Mouse (Mus musculus): Measurements from ENCODE around the gene Ralgapa2. TPM values are rescaled to one million over a fixed set of nuclear protein-coding genes. Genes with fewer than 3 reads are reported as not detected.
"Not testable (repeated sequence)": the region's sequence is repeated elsewhere in the genome, so short reads cannot be mapped to it uniquely, and the experiment has no call there.

The Ralgapa2 gene
- total RNA-seq, 2 experiments from 2014 or later = 7.0 to 8.2 TPM

DNA sequence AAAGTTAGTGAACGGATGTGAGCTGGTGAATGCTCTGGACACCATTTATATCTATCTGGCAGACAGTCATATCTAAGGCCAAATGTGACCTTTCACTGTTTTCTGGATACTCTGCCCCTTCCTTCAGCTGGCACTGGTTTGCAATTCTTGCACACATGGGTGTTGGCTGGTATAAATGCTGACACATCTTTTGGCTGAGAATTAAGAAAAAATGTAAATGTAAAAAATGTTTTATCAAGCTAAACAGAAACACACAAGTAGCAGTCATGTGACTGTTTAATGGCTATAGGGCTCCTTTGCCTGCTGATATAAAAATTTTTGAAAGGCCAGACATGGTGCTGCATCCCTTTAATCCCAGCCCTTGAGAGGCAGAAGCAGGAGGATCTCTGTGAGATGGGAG is 13.0 kb downstream of the Ralgapa2 start:
- DNase-seq (ENCODE audit: low spot score in 2 of 2) = no peak

DNA sequence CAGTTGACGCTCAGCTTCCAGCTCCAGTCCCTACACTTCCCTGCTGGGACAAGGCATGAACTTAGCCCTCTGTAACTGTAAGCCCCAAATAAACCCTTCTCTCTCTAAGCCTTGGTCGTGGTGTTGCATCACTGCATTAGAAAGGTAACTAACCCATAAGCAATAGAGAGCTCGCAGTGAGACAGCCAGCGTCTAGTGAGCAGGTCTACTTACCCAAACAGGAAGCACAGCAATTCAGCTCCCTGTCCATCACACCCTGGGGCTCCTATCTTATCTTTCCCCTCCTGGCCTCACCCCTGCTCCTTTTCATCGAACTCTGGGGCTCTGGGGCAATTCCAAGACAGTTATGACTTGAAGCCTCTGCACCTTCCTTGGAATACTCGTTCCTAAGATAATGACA is 13.8 kb downstream of the Ralgapa2 start:
- DNase-seq (ENCODE audit: low spot score in 2 of 2) = no peak

DNA sequence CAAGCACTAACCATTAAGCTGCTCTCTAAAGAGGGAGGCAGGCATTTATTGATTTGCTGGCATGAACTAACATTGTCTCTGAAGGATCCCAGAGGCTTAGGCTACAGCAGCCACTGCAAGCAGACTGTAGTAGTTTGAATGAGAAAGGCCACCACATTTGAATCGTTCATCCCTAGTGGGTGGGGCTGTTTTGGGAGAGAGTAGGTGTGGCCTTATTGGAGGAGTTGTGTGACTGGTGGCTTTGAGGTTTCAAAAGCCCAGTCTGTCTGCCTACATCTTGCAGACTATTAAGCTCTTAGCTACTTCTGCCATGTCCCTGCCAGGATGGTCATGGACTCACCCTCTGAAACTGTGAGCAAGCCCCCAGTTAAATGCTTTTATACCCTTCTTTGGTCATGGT is 15.1 kb downstream of the Ralgapa2 start:
- DNase-seq (ENCODE audit: low spot score in 2 of 2) = no peak

DNA sequence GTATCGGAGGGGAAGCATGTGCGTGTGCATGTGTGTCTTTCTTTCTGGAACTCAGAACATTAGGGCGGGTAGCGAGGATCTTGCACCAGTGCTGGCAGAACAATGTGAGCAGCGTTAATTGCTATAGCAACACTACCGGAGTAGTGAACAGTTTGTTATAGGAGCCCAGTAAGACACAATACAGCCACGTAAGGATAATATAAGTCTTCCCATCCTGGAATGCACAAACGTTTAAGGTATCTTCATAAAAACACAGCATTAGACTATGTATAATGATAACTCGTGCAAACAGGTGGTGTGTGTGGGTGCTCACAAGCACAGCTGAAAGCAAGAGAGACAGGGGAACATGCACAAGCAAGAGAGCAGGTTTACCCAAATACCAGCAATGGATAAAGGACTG is 16.4 kb downstream of the Ralgapa2 start:
- no peak for DNase-seq (ENCODE audit: low spot score in 2 of 2)

DNA sequence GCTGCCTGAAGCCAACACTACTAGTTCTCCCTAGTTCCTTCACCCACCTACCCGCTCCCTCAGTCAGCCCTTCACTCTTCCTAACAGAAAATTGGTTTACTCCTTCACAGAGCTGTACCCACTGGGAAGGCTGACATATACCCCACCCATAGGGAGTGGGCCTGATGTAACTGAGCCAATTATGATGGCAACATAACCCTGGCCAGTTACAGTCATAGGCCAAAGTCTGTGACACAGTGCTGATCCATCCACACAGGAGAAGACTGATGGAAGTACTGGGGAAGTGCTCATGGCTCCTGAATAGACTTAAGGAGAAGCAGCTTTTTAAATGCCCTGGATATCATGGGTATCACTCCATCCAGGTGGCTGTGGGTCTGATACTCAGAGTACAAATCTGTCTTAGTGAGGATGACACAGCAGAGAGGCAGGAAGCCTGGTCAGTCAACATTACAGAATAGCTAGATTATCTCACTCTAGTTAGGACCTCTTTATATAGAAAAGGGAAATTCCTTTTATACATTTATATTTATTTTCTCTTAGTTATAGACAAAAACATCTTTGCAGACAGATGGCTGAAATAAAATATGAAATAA is 18.7 kb downstream of the Ralgapa2 start:
- DNase-seq (ENCODE audit: low spot score in 2 of 2) = no peak

DNA sequence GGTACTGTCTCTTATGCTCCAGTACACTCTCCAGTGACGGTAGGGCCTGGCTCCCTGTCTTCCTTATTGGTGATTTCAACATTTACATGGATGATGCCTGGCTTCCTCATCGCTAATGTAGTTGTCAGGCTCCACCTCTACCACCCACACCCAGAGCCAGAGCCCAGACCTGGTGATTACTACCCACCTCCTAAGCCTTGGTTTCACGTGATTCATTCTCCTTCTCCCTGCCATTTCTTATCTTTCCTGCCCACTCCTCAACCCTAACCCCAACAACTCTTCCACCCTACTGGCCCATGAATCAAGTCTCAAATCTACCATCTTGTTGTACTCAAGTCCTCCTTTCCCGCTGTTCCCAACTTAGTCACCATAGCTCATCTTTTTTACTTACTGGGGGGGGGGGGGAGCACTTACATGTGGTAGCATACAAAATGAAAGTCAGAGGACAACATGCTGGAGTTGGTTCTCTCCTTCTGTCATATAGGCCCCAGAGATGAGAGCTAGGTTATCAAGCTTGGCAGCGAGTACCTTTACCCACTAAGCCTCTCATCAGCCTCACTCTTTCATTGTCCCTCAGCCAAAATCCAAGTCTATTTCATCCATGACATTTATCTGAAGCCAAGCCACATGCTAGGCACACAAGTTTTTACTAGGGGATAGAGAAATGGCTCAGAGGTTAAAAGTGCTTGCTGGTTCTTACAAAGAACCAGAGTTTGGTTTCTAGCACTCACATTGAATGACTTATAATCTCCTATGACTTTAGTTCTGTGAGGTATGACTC is 20.1 kb downstream of the Ralgapa2 start:
- no peak for DNase-seq (ENCODE audit: low spot score in 2 of 2)

DNA sequence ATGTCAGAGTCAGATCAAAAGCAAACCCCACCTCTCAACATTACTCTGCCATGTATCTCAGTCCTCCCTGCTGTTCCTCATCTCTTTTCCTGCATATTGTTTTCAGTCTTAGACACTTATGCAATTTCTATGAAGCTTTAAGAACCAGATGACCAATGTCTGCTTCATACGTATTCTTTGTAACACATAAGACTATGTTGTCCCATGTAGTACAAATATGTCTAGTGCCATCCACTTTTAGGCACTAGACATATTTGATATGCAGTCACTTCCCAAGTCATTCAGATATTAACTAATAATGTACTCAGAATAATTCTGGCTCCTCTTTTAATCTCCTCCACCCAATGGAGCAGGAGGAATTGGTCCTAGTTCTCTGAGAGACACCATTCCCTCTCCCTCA is 21.2 kb downstream of the Ralgapa2 start:
- DNase-seq (ENCODE audit: low spot score in 2 of 2) = no peak

DNA sequence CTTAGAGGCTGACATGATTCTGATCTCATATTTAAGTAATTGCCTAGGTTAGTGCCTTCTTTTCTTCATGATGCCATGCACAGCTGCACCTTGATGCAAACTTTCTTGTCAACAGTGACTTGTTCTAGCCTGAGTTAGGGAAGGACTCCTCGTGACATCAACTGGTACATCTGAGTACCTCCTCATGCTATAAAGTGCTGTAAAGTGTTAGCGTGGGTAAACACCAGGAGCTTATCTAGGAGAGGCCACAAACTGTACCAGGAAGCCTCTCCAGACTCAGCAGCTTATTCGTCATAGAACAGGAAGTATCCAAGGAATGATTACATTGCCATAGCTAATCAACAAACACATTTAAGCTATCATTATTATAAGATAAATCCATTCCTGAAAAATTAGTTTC is 23.9 kb downstream of the Ralgapa2 start:
- no peak for DNase-seq (ENCODE audit: low spot score in 2 of 2)

DNA sequence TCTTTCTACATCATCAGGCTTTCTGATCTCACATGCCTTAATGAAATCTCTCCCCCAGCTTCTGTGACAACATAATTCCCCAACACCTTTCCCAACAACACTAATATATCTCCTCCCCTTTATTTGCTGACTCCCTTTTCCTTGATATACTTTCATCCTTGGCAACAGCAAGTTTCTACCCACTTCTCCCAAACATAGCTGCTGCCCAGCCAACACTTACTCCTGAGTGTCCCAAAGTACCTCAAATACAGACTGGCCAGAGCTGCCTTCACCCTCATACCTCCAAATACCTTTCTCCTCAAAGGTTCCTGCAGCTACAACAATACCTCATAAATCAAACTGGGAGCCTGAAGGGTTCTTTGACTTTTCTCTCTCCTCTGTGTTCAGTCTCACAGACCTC is 29.3 kb downstream of the Ralgapa2 start:
- no peak for DNase-seq (ENCODE audit: low spot score in 2 of 2)

DNA sequence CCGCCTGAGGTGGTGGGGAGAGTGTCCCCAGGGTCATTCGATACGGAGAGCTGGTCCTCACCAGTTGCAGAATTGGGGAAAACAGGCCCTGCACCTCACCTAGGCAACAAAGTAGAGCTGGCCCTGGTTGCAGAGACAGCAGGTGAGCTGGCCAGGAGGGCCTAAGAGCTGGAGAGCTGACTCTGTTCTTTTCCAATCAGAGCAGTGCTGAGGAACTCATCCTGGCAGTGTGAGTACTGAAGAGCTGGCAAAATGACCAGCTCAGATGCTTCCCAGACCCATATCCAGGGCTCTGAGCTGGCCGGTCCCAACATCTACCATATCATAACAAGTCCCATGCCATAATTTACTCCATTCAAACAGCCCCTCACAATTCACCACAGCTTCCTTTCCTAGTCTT is 34.7 kb downstream of the Ralgapa2 start:
- no peak for DNase-seq (ENCODE audit: low spot score in 2 of 2)

DNA sequence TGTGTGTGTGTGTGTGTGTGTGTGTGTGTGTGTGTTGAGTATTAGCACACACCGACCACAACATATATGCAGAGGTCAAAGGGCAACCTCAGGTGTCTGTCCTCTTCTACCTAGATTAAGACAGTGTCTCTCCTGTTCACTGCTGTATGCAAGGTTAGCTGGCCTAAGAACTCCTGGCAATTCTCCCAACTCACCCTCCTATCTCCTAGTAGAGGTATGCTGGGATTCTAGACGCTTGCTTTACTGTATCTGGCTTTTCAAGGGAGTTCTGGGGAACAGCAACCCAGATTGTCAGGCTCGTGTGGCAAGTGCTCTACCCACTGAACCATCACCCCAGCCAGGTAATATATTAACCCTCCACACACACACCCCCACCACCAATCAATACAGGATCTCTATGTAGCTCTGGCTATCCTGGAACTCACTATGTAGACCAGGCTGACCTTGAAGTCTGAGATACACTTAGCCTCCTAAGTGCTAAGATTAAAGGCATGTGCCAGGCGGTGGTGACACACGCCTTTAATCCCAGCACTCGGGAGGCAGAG is 35.6 kb downstream of the Ralgapa2 start:
- no peak for DNase-seq (ENCODE audit: low spot score in 2 of 2)

DNA sequence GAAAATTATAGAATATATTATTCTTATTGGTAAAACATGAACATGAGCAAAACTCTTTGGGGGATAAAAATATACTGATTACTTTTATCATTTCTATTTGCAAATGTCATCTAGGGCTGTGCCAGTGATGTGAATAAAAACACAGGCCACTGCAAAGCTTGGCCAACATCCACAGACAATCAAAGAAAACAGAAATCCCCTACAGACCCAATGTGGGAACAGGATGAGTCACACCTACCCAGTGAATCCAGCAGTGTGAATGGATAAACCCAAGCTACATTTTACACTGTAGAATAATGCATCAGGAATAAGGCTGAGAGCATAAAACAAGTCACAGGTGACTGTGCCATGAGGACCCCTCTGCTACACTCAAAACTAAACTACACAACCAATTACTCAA is 36.1 kb downstream of the Ralgapa2 start:
- DNase-seq (ENCODE audit: low spot score in 2 of 2) = no peak

DNA sequence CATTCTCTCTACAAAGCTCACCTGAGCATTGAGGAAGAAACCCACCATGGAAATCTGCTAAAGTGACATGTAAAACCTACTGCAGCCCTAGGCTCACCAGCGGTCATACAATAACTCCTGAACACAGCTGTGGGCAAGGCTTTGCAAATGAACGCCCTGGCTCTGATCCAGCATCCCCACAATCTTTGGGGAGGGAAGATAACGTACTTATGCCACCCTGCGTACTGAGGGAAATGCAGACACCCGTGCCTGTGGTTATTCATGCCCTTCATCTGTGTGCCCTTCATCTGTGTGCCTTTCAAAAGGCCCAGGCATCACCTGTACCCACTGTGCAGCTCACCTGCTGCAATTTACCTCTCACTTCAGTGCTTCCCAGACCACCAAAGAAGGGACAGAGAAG is 41.2 kb downstream of the Ralgapa2 start:
- no peak for DNase-seq (ENCODE audit: low spot score in 2 of 2)

DNA sequence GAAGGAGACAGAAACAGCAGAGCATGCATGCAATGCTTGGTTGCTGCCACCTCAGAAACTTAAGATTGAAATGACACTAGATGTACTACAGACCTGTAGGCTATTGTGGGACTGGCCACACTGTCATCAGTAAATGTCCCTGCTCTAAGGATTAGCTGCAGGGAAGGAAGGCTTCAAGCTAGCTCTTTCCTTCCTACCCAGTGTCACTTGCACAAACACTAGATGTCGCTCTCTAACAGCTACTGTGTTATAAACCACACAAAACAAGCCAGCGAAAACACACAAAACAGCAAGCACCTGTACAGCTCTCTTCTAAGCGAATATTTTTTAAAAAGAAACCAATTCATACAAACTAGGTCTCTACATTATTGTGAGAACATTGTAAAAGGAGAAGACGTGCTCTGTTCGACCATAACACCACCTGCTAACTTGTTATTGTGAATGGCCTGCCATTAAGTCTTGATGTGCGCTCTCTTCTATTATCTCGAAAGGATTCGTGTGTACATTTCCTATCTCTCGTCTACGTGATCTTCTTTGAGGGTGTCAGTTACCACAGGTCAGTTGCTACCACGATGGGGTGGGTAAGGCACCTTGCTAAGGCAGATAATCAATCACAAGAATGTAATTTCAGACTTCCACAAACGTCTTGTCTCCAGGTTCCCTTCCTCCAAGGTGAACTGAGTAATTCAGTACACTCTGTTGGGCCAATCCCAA is 42.3 kb downstream of the Ralgapa2 start:
- DNase-seq (ENCODE audit: low spot score in 2 of 2) = no peak

DNA sequence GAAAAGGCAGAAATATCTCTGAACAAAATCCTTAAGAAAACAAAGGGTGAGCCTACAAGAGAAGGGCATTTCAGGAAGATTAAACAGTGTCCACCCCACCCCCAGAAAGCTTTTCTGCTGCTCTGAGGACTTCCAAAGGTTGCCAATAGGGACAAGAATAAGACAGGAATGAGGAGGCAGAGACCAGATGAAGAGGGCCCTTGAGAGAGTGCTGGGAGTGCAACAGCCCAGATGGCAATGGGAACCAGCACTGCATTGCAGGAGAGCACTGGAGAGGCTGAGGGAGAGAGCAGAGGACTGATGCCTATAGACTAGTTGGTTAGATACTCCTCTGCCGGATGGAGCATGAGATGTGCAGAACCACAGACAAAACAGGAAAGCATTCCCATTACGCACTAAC is 43.2 kb downstream of the Ralgapa2 start:
- DNase-seq (ENCODE audit: low spot score in 2 of 2) = no peak

DNA sequence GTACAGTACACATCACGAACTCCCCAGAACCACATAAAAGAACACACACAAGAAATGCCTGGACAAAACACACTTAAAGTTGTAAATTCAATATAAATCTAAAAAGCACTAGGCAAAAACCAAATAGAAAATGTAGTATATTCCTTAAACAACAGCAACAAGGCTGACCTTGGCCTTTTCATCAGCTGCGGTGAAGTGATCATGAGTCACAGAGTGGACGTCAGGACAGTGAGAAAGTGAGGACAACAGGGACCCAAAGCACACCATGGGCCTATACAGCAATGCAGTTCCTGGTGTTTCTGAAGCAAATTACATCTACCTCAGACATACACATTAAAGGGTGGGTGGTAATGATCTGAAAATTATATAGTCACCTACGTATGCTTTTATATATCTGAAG is 44.1 kb downstream of the Ralgapa2 start:
- no peak for DNase-seq (ENCODE audit: low spot score in 2 of 2)

DNA sequence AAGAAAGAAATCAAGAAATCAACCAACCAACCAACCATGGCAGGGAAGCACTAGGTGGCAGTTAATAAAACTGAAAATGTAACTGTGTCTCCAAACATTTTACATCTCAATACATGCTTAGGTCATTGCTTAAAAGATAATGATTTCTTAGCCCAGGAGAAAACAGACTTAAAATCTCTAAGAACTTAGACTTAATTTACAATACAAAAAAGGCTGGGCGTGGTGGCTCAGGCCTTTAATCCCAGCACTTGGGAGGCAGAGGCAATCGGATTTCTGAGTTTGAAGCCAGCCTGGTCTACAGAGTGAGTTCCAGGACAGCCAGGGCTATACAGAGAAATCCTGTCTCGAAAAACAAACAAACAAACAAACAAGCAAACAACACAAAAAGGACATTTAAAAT is 45.3 kb downstream of the Ralgapa2 start:
- not testable (repeated sequence) for DNase-seq (ENCODE audit: low spot score in 2 of 2)

DNA sequence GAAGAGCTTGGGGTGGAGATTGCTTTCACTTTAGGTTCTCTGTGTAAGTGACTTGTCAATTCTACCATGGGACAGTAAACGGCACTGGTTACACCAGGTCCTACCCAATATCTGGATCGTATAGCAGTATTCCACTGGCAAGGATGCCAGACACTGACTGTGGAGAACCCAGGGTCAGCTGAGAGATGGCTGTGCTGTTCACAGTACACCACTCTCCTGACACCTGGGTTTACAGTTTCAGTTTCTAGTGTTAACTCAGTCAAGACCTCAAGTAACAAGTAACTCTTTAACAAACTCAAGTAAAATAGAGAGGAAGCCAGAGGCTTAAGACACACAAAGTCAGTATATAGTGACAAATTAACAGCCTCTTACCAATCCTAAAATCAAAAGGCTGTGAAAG is 54.6 kb downstream of the Ralgapa2 start:
- DNase-seq (ENCODE audit: low spot score in 2 of 2) = no peak

DNA sequence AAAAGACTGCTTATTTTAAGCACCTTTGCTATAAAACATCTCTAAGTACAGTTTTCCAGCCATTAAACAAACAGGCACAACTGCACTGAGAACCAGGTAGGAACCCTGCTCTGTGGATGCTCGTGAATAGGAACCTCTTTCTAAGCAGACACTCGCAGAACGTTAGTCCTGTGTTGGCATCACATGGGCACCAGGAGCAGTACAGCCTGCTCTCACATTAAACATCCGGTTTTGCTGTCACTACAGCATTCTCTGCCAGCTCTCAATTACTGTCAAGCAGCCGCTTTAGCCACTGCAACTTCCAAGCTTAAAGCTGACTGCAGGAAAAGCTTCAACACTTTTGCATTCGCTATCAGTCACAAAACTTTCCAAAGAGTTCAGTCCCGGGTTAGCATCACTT is 55.5 kb downstream of the Ralgapa2 start:
- DNase-seq (ENCODE audit: low spot score in 2 of 2) = no peak

DNA sequence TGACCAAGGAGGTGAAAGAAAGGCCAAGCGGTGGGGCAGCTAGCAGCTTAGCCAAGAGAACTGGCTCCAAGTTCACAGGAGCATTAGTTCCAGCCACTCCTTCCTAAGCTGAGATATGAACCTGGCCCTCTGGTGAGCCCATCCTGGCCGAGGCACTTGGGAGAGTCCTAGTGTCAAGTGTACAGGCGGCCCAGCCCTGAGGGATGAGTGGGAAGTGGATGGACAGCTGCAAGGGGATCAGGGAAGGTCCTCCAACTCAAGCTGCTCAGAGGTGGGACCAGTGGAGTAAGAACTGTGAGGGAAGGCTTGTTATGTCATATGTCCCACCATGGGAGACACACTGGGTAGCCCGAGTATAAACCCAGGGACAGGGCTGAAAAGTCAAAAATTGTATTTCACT is 56.1 kb downstream of the Ralgapa2 start:
- no peak for DNase-seq (ENCODE audit: low spot score in 2 of 2)

DNA sequence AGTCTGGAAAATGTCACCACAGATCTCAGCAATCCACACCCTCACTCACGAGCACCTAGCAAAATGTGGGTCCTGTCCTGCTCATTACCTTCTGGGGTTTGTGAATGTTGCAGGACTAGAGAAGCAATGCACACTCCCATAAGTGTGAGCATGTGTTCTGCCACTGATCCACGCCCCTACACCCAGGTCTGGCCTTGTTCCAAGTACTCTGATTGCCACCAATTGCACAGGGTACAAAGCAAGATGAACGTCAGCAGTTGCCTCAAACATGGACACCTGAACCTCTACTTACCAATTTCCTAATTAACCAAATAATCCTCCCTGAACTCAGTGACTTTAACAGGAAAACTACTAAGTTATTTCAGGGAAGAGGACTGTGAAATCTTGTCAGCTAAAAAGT is 68.1 kb downstream of the Ralgapa2 start:
- no peak for DNase-seq (ENCODE audit: low spot score in 2 of 2)

DNA sequence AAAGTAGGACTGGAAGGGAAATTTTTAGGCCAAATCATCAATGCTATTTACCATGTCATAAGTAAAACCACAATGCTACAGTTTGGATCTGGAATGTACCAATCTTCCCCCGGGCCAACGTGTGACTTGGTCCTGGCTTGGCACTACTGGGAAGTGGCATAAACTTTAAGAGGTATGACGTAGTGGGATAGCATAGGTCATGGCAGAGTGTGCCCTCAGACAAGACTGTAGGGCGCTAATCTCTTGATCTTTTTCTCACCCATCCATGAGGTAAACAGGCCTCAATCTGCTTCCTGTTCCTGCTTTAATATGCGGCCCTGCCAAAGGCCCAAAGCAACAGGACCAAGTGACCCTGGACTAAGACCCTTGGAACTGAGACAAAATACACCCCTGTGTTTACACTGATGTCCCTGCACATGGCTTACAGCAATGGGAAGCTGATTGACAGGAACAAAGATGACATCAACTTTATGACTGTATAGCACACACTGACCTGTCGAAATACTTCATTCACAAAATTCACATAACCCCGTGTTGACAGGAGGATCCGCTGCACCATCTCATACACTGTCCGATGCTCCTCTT is 68.8 kb downstream of the Ralgapa2 start:
- DNase-seq (ENCODE audit: low spot score in 2 of 2) = no peak

Data from gastrocnemius, postnatal 4 days (tissue).